Mouse (Mus musculus) G1E-ER4 (cell line): ENCODE data around the gene Serf2. TPM values are rescaled to one million over a fixed set of nuclear protein-coding genes. Genes with fewer than 3 reads are reported as not detected.

Experiments
- GATA1 ChIP-seq: IDR thresholded peaks from one replicate; pipeline ENCODE4 v1.8.0; 2012; ENCODE audit warnings: low read length, inconsistent platforms
- polyA plus RNA-seq: library from polyadenylated mRNA; stranded (reverse); fragments of >175 nt; gene quantifications from 2 replicates; pipeline ENCODE4 v1.2.3, GENCODE M21; 2012

Gene Serf2
- polyA plus RNA-seq = 285 and 304 TPM in 2 replicates

GRCm38 (mm10) chr2:121448739-121449535, at the start of gene Serf2:
Serf2 (plus strand) TSS chr2:121449195.
- TF ChIP-seq GATA1 = no peak

- TF ChIP-seq GATA1 = no peak
These were observed 45.7 kb upstream of the Serf2 start for GRCm38 (mm10) chr2:121403296-121403695.

GRCm38 (mm10) chr2:121408160-121408559, 40.8 kb upstream of the Serf2 start:
- no peak for TF ChIP-seq GATA1

GRCm38 (mm10) chr2:121412843-121413386, 36.1 kb upstream of the Serf2 start:
- TF ChIP-seq GATA1 = no peak

- TF ChIP-seq GATA1 = no peak
These were observed 35.5 kb upstream of the Serf2 start, which contains the start of the genes Pdia3 and Catsper2 for GRCm38 (mm10) chr2:121413387-121414042. Pdia3 (plus strand) TSS chr2:121413775. Catsper2 (minus strand) TSS chr2:121413792.

- no peak for TF ChIP-seq GATA1
These were observed 34.8 kb upstream of the Serf2 start for GRCm38 (mm10) chr2:121414139-121414685.

- no peak for TF ChIP-seq GATA1
These were observed 33.9 kb upstream of the Serf2 start for GRCm38 (mm10) chr2:121415103-121415502.

- no peak for TF ChIP-seq GATA1
These were observed 33.4 kb upstream of the Serf2 start for GRCm38 (mm10) chr2:121415591-121415990.

GRCm38 (mm10) chr2:121416356-121416755, 32.6 kb upstream of the Serf2 start:
- no peak for TF ChIP-seq GATA1

GRCm38 (mm10) chr2:121418476-121418875, 30.5 kb upstream of the Serf2 start:
- TF ChIP-seq GATA1 = no peak

- no peak for TF ChIP-seq GATA1
These were observed 25.8 kb upstream of the Serf2 start for GRCm38 (mm10) chr2:121423166-121423565.

- no peak for TF ChIP-seq GATA1
These were observed 23.1 kb upstream of the Serf2 start for GRCm38 (mm10) chr2:121425890-121426289.

- TF ChIP-seq GATA1 = no peak
These were observed 14.1 kb upstream of the Serf2 start for GRCm38 (mm10) chr2:121434854-121435253.

GRCm38 (mm10) chr2:121439746-121440145, 9.2 kb upstream of the Serf2 start:
- TF ChIP-seq GATA1 = no peak

- no peak for TF ChIP-seq GATA1
These were observed 8.0 kb upstream of the Serf2 start for GRCm38 (mm10) chr2:121440834-121441605.
